Mouse (Mus musculus) embryo, embryonic 11.5 days (tissue): ENCODE results near the gene Dcxr.
"Not testable (repeated sequence)": the region's sequence is repeated elsewhere in the genome, so short reads cannot be mapped to it uniquely, and the experiment has no call there.

Experiments
- DNase-seq: peaks from one replicate; pipeline ENCODE4 v3.0.0-alpha.2; 2012; ENCODE audit warnings: low read depth, low spot score

The Dcxr gene

DNA sequence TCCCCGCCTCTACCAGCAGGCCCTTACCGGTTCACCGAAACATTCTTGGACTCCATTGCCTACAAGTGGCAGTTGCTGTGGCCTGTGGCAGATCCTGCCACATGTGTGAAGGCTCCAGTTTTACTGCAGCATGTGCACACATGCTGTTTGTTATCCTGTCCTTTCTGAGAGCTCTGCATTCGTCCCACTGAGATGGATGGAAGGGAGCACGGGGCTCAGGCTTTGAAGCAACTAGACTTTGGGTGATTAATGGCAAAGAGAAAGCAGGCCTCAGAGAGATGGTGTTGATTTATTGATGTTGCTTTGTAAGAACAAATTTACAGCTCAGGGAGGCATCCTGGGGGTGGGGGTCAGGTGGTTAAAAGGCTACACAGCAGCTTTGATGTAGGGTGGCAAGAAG lies 16.4 kb downstream of the Dcxr start:
- DNase-seq = no peak

DNA sequence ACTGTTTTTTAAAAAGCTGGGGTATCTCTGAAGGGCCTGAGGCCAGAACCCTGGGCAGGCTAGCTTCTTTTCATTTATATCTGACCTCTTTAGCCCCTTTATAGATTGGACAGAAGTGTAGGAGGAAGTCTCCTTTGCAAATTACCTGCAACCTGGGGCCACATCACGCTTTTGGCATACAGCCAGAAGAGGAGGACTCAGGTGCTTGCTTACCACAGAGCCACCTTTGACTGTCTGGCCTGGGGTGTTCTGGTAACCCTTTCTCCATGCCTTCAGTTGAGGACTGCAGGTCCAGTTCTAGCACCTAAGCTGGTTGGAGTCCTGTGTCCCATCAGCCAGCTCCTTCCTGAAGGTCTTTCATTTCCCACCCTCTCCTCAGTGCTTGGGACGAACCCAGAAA lies 17.5 kb downstream of the Dcxr start:
- no peak for DNase-seq

DNA sequence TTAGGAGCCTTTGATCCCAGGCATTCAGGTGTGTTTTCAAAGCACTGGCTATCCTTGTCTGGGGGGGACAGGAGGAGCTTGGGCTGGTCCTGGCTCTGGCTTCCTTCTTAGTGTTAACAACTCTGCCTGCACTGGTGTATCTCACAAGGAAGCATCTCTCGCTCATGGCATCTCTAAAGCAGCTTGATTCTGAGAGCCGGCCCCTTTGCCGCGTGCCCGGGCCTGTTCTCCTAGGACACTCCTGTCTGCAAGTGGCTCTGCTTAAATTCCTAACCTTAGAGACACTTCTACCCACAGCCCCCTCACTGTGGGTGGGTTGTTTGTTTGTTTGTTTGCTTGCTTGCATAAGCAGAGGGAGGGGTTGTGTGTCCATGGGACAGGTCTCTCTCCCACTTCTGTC lies 19.1 kb downstream of the Dcxr start:
- no peak for DNase-seq

DNA sequence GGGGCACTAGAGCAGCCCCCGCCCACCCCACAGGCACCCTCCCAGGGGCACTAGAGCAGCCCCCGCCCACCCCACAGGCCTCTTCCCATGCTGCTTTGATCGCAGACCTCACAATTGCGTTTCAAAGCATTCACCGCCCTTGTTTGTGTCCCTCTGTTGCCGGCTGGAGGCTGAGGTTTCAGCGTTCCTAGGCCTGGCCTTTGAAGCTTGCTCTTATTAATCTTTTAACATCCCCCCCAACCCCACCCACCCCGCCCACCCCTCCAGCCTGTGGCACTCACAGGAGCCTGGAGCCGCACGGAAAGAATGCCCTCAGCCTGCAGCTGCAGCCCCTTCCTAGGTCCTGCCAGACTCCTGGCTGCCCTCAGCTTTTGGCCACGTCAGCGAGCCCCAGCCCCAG lies 19.9 kb downstream of the Dcxr start:
- DNase-seq = no peak

GRCm38 (mm10) chr11:120706120-120706519 lies 21.0 kb downstream of the Dcxr start:
- DNase-seq = no peak

- no peak for DNase-seq
Observed at GRCm38 (mm10) chr11:120704486-120705325, 22.4 kb downstream of the Dcxr start.

DNA sequence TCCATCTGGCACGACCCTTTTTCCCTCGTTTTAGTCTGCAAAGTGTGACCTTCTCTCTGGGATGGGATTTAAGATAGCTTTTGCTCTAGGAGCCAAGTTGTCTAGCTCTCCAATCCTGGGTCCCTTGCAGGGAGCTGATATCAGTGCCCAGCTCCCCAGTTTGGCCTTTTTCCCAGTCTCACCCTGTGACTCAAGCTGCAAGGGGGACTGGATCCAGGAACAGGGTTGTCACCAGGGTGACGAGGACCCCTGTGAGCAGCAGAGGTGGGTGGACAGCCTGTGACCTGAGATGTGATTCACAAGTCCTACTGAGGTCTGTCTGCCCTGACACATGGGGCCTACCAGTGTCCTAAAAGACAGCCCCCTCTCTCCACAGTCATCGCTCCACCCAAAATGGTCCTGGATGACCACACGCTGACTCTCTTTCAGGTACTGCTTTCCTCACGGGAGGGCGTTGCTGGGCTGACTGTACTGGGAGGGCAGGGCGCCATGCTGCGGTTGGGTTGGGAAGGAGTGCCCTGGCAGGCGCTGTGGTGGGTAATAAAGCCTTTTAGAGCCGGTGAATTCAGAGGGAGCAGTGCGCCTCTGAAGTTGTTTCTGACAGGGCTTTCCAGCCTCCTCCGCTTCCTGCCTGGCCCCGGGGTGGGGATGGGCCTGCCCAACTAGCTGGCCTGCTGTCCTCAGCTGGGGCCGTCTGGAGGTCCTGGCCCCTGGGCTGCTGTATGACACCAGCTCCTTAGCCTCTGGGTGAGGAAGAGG lies 23.2 kb downstream of the Dcxr start:
- DNase-seq = no peak

DNA sequence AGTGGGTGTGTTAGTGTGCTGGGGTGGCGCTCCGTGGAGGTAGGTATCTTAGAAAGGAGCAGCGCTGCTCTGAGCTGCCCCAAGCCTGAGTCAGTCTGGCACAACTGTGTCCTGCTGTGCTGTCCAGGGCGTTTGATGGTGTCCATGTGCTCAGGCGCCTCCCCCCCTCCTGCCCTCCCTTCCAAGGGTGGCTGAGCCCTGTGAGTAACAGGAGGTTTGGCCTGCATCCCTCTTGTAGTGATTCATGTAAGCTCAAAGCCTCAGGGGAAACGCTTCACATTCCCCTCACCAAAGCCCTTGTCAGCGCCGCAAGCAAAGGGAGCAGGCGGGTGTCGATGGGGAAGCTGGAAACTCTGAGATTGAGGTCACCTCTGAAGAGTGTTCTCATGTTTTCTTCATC lies 29.3 kb downstream of the Dcxr start:
- no peak for DNase-seq

DNA sequence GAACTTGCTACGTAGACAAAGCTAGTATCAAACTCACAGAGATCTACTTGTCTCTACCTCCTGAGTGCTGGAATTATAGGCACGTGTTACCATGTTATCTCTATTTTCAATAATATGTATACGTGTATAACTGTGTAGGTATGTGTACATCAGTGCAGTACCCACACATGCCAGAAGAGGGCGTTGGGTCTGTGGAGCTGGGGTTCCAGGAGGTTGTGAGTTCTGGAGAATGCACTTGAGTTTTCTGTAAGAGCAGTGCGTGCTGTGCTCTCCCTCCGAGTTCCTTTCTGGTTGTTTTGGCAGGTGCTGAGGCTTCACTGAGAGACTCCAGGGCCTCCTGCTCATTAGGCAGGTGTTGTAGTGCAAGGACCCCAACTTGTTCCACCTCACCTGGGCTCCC lies 30.5 kb downstream of the Dcxr start:
- no peak for DNase-seq

DNA sequence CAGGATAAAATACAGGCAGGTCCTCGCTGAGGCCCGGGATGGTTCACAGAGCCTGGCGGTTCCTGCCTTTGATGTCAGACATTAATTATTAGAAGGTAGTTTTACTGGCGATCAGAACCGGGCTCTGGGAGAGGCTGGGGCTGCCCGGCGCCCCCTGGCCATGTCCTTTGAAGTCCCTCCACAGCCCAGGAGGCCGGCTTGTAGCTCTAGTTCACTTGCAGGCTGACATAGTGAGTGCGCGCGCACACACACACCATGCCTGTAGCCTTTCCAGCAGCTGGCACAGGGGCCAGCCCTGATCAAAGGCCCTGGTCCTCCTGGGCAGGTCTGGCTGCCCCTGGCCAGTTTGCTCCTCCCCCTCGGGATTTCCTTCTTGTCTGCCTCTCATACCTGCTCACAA lies 31.4 kb downstream of the Dcxr start:
- DNase-seq = no peak

GRCm38 (mm10) chr11:120695184-120695583 lies 31.9 kb downstream of the Dcxr start:
- no peak for DNase-seq

- DNase-seq = no peak
Observed at GRCm38 (mm10) chr11:120693461-120693860, 33.6 kb downstream of the Dcxr start.

DNA sequence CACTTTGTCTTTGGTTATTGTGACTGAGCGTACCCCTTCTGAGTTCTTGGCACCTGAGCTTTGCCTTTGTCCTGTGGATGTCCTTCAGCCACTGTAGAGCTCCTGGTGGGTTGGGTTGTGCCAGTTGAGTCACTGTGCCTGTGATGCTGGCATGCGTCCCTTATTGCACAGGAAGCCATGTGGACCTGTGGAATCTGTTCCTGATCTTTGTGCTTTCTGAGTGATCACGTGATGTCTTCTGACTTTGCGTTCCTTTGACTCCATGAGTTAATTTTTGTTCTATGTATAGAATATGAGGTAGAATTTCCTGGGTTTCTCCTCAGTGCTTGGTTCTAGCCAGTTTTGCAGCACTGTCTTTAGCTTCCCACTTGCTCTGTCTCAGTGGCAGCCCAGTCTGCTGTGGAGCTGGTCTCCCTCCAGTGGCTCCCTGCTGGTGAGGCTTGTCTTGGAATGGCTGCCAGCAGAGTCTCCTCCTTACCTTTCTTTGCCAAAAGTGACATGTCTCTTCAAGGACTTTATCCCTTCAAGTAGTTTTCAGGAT lies 34.5 kb downstream of the Dcxr start:
- no peak for DNase-seq

DNA sequence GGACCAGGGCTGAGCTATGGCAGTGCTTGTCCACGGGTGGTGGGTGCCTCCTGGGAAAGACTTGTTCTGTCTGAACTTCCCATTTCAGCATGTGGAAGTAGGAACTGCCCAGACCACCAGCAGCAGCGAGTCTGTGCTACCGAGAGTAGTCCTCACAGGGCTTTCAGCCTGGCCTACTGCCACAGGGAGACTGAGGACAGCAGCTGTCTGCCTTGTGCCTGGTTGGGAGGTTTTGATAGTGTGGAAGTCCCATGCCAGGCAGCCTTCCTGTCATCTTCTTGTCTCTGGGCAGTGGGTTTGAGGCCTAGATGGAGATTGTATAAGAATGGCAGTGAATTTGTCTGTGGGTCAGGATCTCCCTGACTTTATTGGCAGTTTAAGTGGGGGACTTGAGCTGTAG lies 37.7 kb downstream of the Dcxr start:
- DNase-seq = no peak

- DNase-seq = no peak
Observed at GRCm38 (mm10) chr11:120686650-120687272, 40.3 kb downstream of the Dcxr start.

DNA sequence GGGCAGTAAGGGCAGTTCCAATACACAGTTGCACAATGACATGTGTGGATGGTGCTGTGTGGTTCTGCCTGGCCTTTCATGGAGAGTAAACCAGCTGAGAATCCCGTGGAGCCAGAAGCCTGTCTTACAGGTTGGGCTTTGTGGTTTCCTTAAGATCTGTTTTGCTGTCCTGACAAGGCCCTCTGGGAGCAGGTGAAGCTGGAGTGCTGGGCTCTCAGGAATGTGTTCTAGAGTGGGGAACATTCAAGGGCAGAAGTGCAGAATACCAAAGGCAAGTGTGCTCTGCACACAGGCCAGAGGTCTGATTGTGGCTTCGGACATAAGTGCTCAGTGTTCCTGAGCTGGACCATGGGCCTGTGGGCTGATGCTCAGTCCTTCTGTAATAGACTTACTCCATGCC lies 42.4 kb downstream of the Dcxr start:
- DNase-seq = no peak

GRCm38 (mm10) chr11:120684086-120684485 lies 43.0 kb downstream of the Dcxr start:
- DNase-seq = no peak

DNA sequence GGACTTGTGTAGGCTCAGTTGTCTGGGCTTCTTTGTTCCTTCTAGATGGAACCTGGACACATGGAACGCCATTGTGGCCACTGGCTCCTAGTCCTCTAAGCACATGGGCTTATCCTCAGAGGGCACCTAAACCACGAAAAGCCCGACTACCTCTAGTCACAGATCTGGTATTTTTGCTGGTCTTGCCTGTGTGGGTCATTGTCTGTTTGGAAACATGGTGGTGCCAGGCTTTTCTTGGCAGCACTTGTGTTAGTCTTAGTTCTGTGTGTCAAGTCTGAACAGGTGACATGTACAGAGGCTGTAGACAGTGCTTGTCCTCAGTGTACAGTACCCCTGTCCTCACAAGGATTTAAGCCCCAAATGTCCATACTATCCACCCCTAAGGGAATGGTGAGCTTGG lies 43.5 kb downstream of the Dcxr start:
- no peak for DNase-seq

DNA sequence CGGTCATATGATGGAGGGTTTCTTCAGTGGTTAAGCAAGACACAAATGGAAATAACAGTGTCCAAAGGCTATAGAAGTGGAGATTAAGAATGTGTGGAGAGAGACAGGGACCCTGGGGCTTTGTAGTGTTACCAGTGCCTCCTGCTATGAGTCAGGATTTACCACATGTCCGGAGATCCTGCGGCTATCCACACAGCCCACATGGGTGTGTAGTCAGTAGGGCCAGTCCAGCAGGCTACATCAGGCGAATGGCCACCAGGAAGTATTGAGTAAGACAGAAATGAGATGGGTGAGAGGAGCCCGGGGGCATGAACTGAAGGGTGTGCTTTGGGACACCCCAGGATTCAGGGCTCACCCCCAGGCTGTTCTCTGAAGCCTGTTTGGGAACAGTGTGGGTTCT lies 44.4 kb downstream of the Dcxr start:
- no peak for DNase-seq

GRCm38 (mm10) chr11:120679909-120680308 lies 47.2 kb downstream of the Dcxr start:
- no peak for DNase-seq

- no peak for DNase-seq
Observed at GRCm38 (mm10) chr11:120676951-120677350, 50.1 kb downstream of the Dcxr start.

GRCm38 (mm10) chr11:120675875-120676274 lies 51.2 kb downstream of the Dcxr start:
- not testable (repeated sequence) for DNase-seq
